Comparison of ENCODE assay signal across 8 mouse cellular contexts in the genomic region with DNA sequence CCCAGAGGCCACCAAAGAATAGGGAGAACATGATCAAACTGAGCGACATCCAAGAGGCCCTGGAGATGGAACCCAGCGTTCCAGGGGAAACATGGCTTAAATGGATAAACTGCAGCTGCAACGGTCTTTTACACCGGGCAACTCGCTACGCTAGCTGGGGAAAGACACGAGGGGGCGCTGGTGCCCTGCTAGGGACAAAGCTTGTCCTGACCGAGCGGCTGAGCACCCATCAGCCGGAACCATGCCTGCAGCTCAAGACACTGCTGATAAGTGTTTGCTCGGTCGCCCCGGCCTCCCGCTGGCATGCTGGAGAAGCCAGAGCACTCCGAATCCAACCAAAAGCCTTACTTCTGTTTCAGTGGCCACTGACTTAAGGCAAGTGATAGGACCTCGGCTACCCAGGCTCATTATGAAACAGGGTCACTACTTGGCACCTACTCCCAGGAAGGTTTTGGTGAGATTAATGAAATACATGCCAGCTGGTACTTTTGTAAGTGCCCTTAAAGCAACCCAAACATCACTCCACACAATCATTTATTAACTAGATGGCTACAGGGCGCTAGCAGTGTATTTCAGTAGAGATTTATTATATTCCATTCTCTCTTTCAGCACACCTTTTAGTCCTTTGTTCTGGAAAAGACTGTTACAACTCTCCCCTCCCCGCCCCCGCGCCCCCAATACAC. TPM values are rescaled to one million over a fixed set of nuclear protein-coding genes. Genes with fewer than 3 reads are reported as not detected.
A peak's percentile ranks its signal among the peaks of the same experiment; 100 is the strongest.
DNase-seq lines count a peak whose midpoint lies in the region; ATAC-seq and TF ChIP-seq lines count a peak whose summit lies in the region.

A gene (plus strand): TSS at position 347 of the 683 bp plus-strand sequence.

- intact Hi-C loops in heart, postnatal 10 days (cut with DNase I) = loop anchor here (1.0 to 5.0 kb wide), 2 partner anchors 91 to 162 kb away; no protein-coding TSS in a partner anchor

- peaks cover 11% of the 10 kb centered on the region for H3K4me1 ChIP-seq in forebrain, embryonic 13.5 days
- H3K4me1 ChIP-seq in liver, embryonic 15.5 days (replicated peaks) = peaks cover 15% of the 10 kb centered on the region
- H3K4me1 ChIP-seq in neural tube, embryonic 12.5 days = no peaks in the 10 kb centered on the region
- H3K4me1 ChIP-seq in stomach, postnatal 0 days (replicated peaks; ENCODE audit: control insufficient read depth, insufficient read depth) = no peaks in the 10 kb centered on the region

- H3K4me2 ChIP-seq in forebrain, embryonic 13.5 days = peak within 1 kb of the TSS; percentile 59
- H3K4me2 ChIP-seq in liver, embryonic 15.5 days = peak within 1 kb of the TSS; percentile 70
- peak within 1 kb of the TSS; percentile 59 for H3K4me2 ChIP-seq in neural tube, embryonic 12.5 days (replicated peaks)
- H3K4me2 ChIP-seq in stomach, postnatal 0 days (replicated peaks; ENCODE audit: low read depth) = peak within 1 kb of the TSS; percentile 59

- peak; percentile 96 for TF ChIP-seq CTCF in stomach, postnatal 0 days (IDR thresholded peaks at IDR 0.05; ENCODE audit: low read depth)

- H3K27me3 ChIP-seq in forebrain, embryonic 13.5 days = no peaks in the 10 kb centered on the region
- no peaks in the 10 kb centered on the region; the same call in 1 of the 2 replicates for H3K27me3 ChIP-seq in liver, embryonic 15.5 days
- 0 out of 2 replicates have a peak, but pooled peaks cover 4% of the 10 kb centered on the region for H3K27me3 ChIP-seq in neural tube, embryonic 12.5 days (replicated peaks)
- no peaks in the 10 kb centered on the region for H3K27me3 ChIP-seq in stomach, postnatal 0 days (ENCODE audit: control insufficient read depth, insufficient read depth, low read length)

- H3K9me3 ChIP-seq in forebrain, embryonic 13.5 days (replicated peaks) = no peaks in the 10 kb centered on the region
- no peaks in the 10 kb centered on the region for H3K9me3 ChIP-seq in liver, embryonic 15.5 days (replicated peaks)
- no peaks in the 10 kb centered on the region for H3K9me3 ChIP-seq in neural tube, embryonic 12.5 days
- H3K9me3 ChIP-seq in stomach, postnatal 0 days (ENCODE audit: control insufficient read depth, low read length) = no peaks in the 10 kb centered on the region

- peak within 1 kb of the TSS; percentile 56 for H3K9ac ChIP-seq in forebrain, embryonic 13.5 days
- peak within 1 kb of the TSS; percentile 46; the same call in 1 of the 2 replicates for H3K9ac ChIP-seq in liver, embryonic 15.5 days
- H3K9ac ChIP-seq in neural tube, embryonic 12.5 days = peak within 1 kb of the TSS; percentile 52
- H3K9ac ChIP-seq in stomach, postnatal 0 days (ENCODE audit: low read length) = peak within 1 kb of the TSS; percentile 50; the same call in 1 of the 2 replicates

- ATAC-seq in cerebellum, adult (ENCODE audit: insufficient number of reproducible peaks, low FRiP score, low TSS enrichment) = peak; percentile 75; the same call in 1 of the 2 replicates
- peak; percentile 95 for ATAC-seq in forebrain, embryonic 13.5 days
- ATAC-seq in liver, embryonic 15.5 days (ENCODE audit: insufficient read depth) = peak; percentile 97
- peak; percentile 93 for ATAC-seq in neural tube, embryonic 12.5 days (ENCODE audit: low FRiP score, low read depth)
- ATAC-seq in stomach, postnatal 0 days (ENCODE audit: low FRiP score, low TSS enrichment) = peak; percentile 92

- DNase-seq in ES-CJ7 (ENCODE audit: low read depth, low spot score) = peak; percentile 88
- DNase-seq in heart, postnatal 10 days = peak; percentile 92 to 95
- peak; percentile 96 to 97 for DNase-seq in kidney, postnatal 4 days
- peak; percentile 94 for DNase-seq in stomach, postnatal 0 days (ENCODE audit: low spot score)

- no peak for TF ChIP-seq EP300 in stomach, postnatal 0 days (optimal IDR thresholded peaks at IDR 0.05)

- 12% methylated on average over 21 of the region's 21 CpGs for WGBS in forebrain, embryonic 13.5 days
- WGBS in liver, embryonic 15.5 days (ENCODE audit: insufficient replicate concordance) = 14% methylated on average over 21 of the region's 21 CpGs
- 11% methylated on average over 21 of the region's 21 CpGs for WGBS in neural tube, embryonic 12.5 days
- WGBS in stomach, postnatal 0 days = 10% methylated on average over 21 of the region's 21 CpGs

- H3K36me3 ChIP-seq in forebrain, embryonic 13.5 days (ENCODE audit: poor library complexity, severe bottlenecking) = no peaks in the 10 kb centered on the region
- H3K36me3 ChIP-seq in liver, embryonic 15.5 days (replicated peaks) = no peaks in the 10 kb centered on the region
- no peaks in the 10 kb centered on the region for H3K36me3 ChIP-seq in neural tube, embryonic 12.5 days
- no peaks in the 10 kb centered on the region for H3K36me3 ChIP-seq in stomach, postnatal 0 days (ENCODE audit: control insufficient read depth, insufficient read depth, low read length)

- H3K27ac ChIP-seq in forebrain, embryonic 13.5 days = no peak within 1 kb of the TSS
- H3K27ac ChIP-seq in liver, embryonic 15.5 days (replicated peaks) = 0 out of 2 replicates have a peak within 1 kb of the TSS, but pooled peaks have one; percentile 57
- no peak within 1 kb of the TSS for H3K27ac ChIP-seq in neural tube, embryonic 12.5 days
- no peak within 1 kb of the TSS for H3K27ac ChIP-seq in stomach, postnatal 0 days (replicated peaks)

- peak within 1 kb of the TSS; percentile 24 for H3K4me3 ChIP-seq in forebrain, embryonic 13.5 days
- H3K4me3 ChIP-seq in liver, embryonic 15.5 days (replicated peaks) = peak within 1 kb of the TSS; percentile 36
- peak within 1 kb of the TSS; percentile 19; the same call in 1 of the 2 replicates for H3K4me3 ChIP-seq in neural tube, embryonic 12.5 days
- peak within 1 kb of the TSS; percentile 24; the same call in 1 of the 2 replicates for H3K4me3 ChIP-seq in stomach, postnatal 0 days (ENCODE audit: low read depth, low read length)

RNA-seq across cellular contexts. Expression of the gene that starts here (rescaled TPM):
- 0.26 and 0.54 TPM in 2 replicates for polyA plus RNA-seq in forebrain, embryonic 13.5 days (2015; fragmentation: Nextera tagmentation; extraction: Ambion mirVana)
- not detected for total RNA-seq in heart, postnatal 10 days (2021)
- not detected in 2 replicates for polyA plus RNA-seq in liver, embryonic 15.5 days (2015; fragmentation: Nextera tagmentation; extraction: Ambion mirVana)
- polyA plus RNA-seq in neural tube, embryonic 12.5 days (2016; fragmentation: Nextera tagmentation; extraction: Ambion mirVana) = 0.49 and 0.73 TPM in 2 replicates
- polyA plus RNA-seq in stomach, postnatal 0 days (2015; fragmentation: Nextera tagmentation; extraction: Ambion mirVana) = 0.19 TPM in 1 of 2 replicates, not detected in the other

Comparison
In these comparisons a context has a peak if more than half of its experiments do, and no peak if none do; other contexts are left out.
1. Peak in ATAC-seq, H3K4me3 ChIP-seq, H3K9ac ChIP-seq and H3K4me2 ChIP-seq in forebrain, embryonic 13.5 days; RNA of the gene not detected or under 1 TPM.
2. Peak in DNase-seq in heart, postnatal 10 days; RNA of the gene not detected or under 1 TPM.
3. Peak in ATAC-seq, H3K4me3 ChIP-seq, H3K27ac ChIP-seq, H3K9ac ChIP-seq and H3K4me2 ChIP-seq in liver, embryonic 15.5 days; RNA of the gene not detected or under 1 TPM.
4. Peak in ATAC-seq, H3K4me3 ChIP-seq, H3K9ac ChIP-seq and H3K4me2 ChIP-seq in neural tube, embryonic 12.5 days; RNA of the gene not detected or under 1 TPM.
5. Peak in DNase-seq, ATAC-seq, H3K4me3 ChIP-seq, H3K9ac ChIP-seq and H3K4me2 ChIP-seq in stomach, postnatal 0 days; RNA of the gene not detected or under 1 TPM.